Mouse (Mus musculus): ENCODE results near the gene Ptprd. TPM values are rescaled to one million over a fixed set of nuclear protein-coding genes. Genes with fewer than 3 reads are reported as not detected.

Ptprd gene
- polyA plus RNA-seq, 1 experiment from 2014 or later = 18.6 TPM

DNA sequence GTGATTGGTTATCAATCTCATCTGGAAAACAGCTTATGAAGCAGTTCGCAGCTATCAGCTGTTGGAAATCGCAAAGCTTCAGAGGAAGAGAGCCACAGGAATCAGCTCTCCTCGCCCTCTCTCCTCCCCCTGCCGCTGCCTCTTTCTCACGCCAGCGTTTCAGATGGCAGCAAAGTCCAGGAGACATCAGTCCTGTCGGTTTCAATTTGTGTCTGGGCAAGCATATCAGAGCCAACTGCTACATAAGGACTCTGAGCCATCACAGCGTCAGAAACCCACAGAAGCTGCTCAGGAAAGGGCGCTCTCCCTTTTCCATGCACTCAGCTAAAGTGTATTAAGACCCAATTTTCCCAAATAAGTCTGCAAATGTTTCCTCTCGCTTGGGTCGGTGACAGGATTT lies 1884.4 kb downstream of the Ptprd start:
- no peaks in the 10 kb centered on the region for H3K27me3 ChIP-seq (ENCODE audit: control insufficient read depth, insufficient read depth, low read length)
- H3K9me3 ChIP-seq (ENCODE audit: control insufficient read depth, low read length) = no peaks in the 10 kb centered on the region
- ATAC-seq (ENCODE audit: low FRiP score) (peak; percentile 75), DNase-seq (ENCODE audit: low spot score, missing footprints) (peak; percentile 93)
- H3K4me3 ChIP-seq (ENCODE audit: low read depth, low read length) = no peak overlapping the region
- peak overlapping the region; percentile 16 for H3K4me2 ChIP-seq
- no peak overlapping the region for H3K27ac ChIP-seq (ENCODE audit: low read depth, low read length)
- peaks cover 9% of the 10 kb centered on the region for H3K4me1 ChIP-seq (ENCODE audit: control insufficient read depth, insufficient read depth, low read length)
- no peaks in the 10 kb centered on the region for H3K36me3 ChIP-seq (ENCODE audit: control insufficient read depth, insufficient read depth, low read length)
- 15% methylated on average over 11 of the region's 11 CpGs for WGBS
- no peak overlapping the region for H3K9ac ChIP-seq (ENCODE audit: low read length)

DNA sequence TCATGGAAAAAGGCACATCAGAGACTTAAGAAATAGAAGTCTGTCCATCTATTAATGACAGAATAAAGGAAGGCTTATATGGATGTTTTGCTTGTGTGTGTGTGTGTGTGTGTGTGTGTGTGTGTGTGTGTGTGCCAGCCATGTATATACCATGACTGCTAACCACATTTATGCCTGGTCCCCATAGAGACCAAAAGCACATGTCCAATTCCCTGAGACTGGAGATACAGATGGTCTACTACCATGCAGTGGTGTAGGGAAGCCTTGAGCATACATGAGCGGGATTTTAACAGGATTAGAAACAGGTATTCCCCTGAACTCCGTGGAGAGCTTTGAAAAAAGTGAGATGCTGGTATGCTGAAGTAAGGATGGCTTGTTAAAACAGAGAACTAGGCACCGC lies 1886.1 kb downstream of the Ptprd start:
- H3K4me2 ChIP-seq = no peak overlapping the region
- peaks cover 9% of the 10 kb centered on the region for H3K4me1 ChIP-seq (ENCODE audit: control insufficient read depth, insufficient read depth, low read length)
- ATAC-seq (ENCODE audit: low FRiP score) = peak; percentile 31; the same call in 1 of the 2 replicates
- no peaks in the 10 kb centered on the region for H3K9me3 ChIP-seq (ENCODE audit: control insufficient read depth, low read length)
- no peaks in the 10 kb centered on the region for H3K27me3 ChIP-seq (ENCODE audit: control insufficient read depth, insufficient read depth, low read length)
- H3K36me3 ChIP-seq (ENCODE audit: control insufficient read depth, insufficient read depth, low read length) = no peaks in the 10 kb centered on the region
- no peak overlapping the region for H3K9ac ChIP-seq (ENCODE audit: low read length)
- 86% methylated on average over 3 of the region's 3 CpGs for WGBS
- H3K27ac ChIP-seq (ENCODE audit: low read depth, low read length) = no peak overlapping the region
- H3K4me3 ChIP-seq (ENCODE audit: low read depth, low read length) = no peak overlapping the region
- no peak for DNase-seq (ENCODE audit: low spot score, missing footprints)

DNA sequence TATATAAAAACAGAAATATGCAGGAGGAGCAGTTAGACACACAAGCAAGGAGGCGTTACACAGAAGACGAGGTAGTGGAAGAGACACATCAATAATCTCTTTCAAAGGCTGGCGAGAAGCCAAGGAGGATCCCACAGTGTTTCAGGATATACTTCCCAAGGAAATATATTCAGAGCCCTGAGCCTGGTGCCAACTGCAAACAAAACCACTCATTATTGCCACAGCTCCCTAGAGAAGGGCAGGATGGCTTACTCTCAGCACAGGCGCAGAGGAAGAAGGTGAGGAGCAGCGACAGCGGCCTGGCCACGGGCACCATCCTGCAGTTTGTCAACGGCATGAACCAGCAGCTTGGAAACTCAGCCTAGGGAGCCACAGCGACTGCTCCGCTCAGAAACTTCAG lies 1886.8 kb downstream of the Ptprd start:
- H3K36me3 ChIP-seq (ENCODE audit: control insufficient read depth, insufficient read depth, low read length) = no peaks in the 10 kb centered on the region
- no peak overlapping the region for H3K27ac ChIP-seq (ENCODE audit: low read depth, low read length)
- no peaks in the 10 kb centered on the region for H3K27me3 ChIP-seq (ENCODE audit: control insufficient read depth, insufficient read depth, low read length)
- ATAC-seq (ENCODE audit: low FRiP score) = no peak
- H3K9ac ChIP-seq (ENCODE audit: low read length) = no peak overlapping the region
- H3K4me1 ChIP-seq (ENCODE audit: control insufficient read depth, insufficient read depth, low read length) = peaks cover 9% of the 10 kb centered on the region
- H3K4me2 ChIP-seq = no peak overlapping the region
- WGBS = 77% methylated on average over 10 of the region's 10 CpGs
- DNase-seq (ENCODE audit: low spot score, missing footprints) = no peak
- H3K4me3 ChIP-seq (ENCODE audit: low read depth, low read length) = no peak overlapping the region
- no peaks in the 10 kb centered on the region for H3K9me3 ChIP-seq (ENCODE audit: control insufficient read depth, low read length)

DNA sequence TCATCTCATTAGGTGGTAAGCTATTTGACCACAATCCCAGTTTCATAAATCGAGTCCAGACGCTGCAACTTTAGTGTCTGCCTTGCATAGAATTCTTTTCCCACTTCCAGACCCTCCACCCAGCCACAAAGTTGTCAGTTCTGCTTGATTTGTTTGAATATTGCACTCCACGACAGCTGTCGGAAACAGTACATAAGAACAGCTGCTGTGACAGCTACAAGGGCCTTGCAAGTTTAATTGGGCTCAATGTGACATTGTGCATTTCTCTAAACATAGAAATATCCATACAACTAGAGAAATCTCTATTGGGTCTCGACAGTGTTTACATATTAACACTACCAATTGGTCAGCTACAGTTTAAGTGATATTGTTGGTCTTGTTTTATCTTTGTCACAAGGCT lies 1887.3 kb downstream of the Ptprd start:
- ATAC-seq (ENCODE audit: low FRiP score) = no peak
- 79% methylated on average over 5 of the region's 5 CpGs for WGBS
- no peaks in the 10 kb centered on the region for H3K9me3 ChIP-seq (ENCODE audit: control insufficient read depth, low read length)
- H3K4me1 ChIP-seq (ENCODE audit: control insufficient read depth, insufficient read depth, low read length) = peaks cover 9% of the 10 kb centered on the region
- H3K9ac ChIP-seq (ENCODE audit: low read length) = no peak overlapping the region
- H3K27me3 ChIP-seq (ENCODE audit: control insufficient read depth, insufficient read depth, low read length) = no peaks in the 10 kb centered on the region
- no peak overlapping the region for H3K4me2 ChIP-seq
- no peak for DNase-seq (ENCODE audit: low spot score, missing footprints)
- no peaks in the 10 kb centered on the region for H3K36me3 ChIP-seq (ENCODE audit: control insufficient read depth, insufficient read depth, low read length)
- no peak overlapping the region for H3K27ac ChIP-seq (ENCODE audit: low read depth, low read length)
- no peak overlapping the region for H3K4me3 ChIP-seq (ENCODE audit: low read depth, low read length)

DNA sequence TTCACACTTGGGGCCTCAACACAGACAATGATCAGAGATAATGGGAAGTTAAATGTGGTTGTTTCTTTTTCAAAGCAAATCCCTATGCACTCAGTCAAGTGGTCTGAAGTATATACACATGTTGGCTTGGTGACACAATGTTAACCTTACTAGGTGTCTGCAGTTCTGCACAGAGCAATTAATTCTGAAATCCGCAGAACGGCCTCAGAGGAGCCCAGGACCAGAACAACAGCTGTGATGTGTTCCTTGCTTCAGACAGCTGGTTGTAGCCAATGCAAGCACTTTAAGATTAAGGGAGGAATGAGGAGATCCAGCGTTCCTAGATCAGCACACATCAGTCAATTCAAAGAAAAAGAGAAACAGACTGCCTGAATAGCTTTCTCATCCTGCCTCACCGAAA lies 1891.9 kb downstream of the Ptprd start:
- H3K9me3 ChIP-seq (ENCODE audit: control insufficient read depth, low read length) = no peaks in the 10 kb centered on the region
- DNase-seq (ENCODE audit: low spot score, missing footprints) (no peak), ATAC-seq (ENCODE audit: low FRiP score) (no peak)
- no peak overlapping the region for H3K9ac ChIP-seq (ENCODE audit: low read length)
- WGBS = 83% methylated on average over 4 of the region's 4 CpGs
- no peaks in the 10 kb centered on the region for H3K36me3 ChIP-seq (ENCODE audit: control insufficient read depth, insufficient read depth, low read length)
- peaks cover 3% of the 10 kb centered on the region; the same call in 1 of the 2 replicates for H3K4me1 ChIP-seq (ENCODE audit: control insufficient read depth, insufficient read depth, low read length)
- H3K4me3 ChIP-seq (ENCODE audit: low read depth, low read length) = no peak overlapping the region
- H3K27me3 ChIP-seq (ENCODE audit: control insufficient read depth, insufficient read depth, low read length) = no peaks in the 10 kb centered on the region
- no peak overlapping the region for H3K27ac ChIP-seq (ENCODE audit: low read depth, low read length)
- H3K4me2 ChIP-seq = no peak overlapping the region

DNA sequence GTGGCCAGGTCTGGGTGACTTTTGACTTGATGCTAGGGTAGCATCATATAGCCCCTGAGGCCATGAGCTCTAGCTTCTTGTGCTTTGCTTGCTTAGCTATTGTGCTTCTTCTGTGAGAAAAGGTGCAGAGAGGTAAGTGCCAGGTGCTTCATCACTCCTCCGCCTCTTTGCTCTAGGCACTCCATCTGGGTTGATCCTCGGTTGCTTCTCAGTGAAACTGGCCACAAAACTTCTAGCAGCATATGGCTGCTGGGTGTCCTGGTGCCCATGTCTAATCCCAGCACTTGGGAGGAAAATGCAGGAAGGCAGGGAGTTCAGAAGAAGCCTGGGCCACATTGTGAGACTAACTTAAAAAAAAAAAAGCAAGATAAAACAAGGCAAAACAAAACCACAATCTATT lies 1895.8 kb downstream of the Ptprd start:
- no peaks in the 10 kb centered on the region for H3K4me1 ChIP-seq (ENCODE audit: control insufficient read depth, insufficient read depth, low read length)
- no peak overlapping the region for H3K4me3 ChIP-seq (ENCODE audit: low read depth, low read length)
- 95% methylated on average over 2 of the region's 2 CpGs for WGBS
- no peaks in the 10 kb centered on the region for H3K9me3 ChIP-seq (ENCODE audit: control insufficient read depth, low read length)
- no peak overlapping the region for H3K4me2 ChIP-seq
- no peak for ATAC-seq (ENCODE audit: low FRiP score)
- H3K36me3 ChIP-seq (ENCODE audit: control insufficient read depth, insufficient read depth, low read length) = no peaks in the 10 kb centered on the region
- H3K9ac ChIP-seq (ENCODE audit: low read length) = no peak overlapping the region
- no peak for DNase-seq (ENCODE audit: low spot score, missing footprints)
- no peak overlapping the region for H3K27ac ChIP-seq (ENCODE audit: low read depth, low read length)
- no peaks in the 10 kb centered on the region for H3K27me3 ChIP-seq (ENCODE audit: control insufficient read depth, insufficient read depth, low read length)

DNA sequence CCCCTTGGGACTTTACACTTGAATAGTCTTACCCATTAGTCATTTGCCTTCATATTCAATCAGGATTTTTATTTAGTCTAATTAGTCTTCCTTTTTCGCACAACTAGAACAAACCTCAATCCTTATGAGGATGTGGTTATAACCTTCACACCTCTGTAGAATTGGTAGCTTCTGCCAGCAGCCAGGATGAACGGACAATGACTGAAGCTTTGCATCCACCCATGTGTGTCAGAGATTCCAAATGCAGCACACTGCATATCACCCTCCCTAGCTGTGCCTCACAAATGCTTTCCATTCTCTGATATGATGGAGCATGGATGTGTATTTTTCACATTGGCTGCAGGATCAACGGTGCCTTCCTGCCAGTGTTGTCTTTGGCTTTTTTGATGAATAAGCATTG lies 1898.0 kb downstream of the Ptprd start:
- Histone ChIP-seq H3K4me3 (ENCODE audit: low read depth, low read length) (no peak overlapping the region), H3K36me3 (ENCODE audit: control insufficient read depth, insufficient read depth, low read length) (no peaks in the 10 kb centered on the region), H3K4me1 (ENCODE audit: control insufficient read depth, insufficient read depth, low read length) (no peaks in the 10 kb centered on the region), H3K9ac (ENCODE audit: low read length) (no peak overlapping the region), H3K27ac (ENCODE audit: low read depth, low read length) (no peak overlapping the region), H3K9me3 (ENCODE audit: control insufficient read depth, low read length) (no peaks in the 10 kb centered on the region), H3K4me2 (no peak overlapping the region), H3K27me3 (ENCODE audit: control insufficient read depth, insufficient read depth, low read length) (no peaks in the 10 kb centered on the region)
- 80% methylated on average over 3 of the region's 3 CpGs for WGBS
- DNase-seq (ENCODE audit: low spot score, missing footprints) = no peak
- ATAC-seq (ENCODE audit: low FRiP score) = no peak

DNA sequence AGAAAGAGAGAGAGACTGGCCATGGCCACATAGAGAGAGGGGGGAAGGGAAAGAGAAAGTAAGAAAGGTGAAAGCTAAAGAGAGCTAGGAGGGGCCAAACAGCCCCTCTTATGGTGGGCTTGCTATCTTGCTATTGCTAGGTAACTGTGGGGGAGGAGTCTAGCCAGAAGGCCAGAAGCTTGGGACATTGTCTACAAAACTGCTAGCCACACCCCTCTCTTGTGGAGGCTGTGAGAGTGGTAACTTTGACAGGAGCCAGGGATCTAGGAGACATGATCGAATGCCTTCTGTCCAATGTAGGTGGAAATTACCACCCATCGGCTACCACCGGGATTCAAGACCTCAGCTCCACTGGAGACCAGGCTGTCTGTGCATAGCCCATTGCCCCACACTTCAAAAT lies 1899.2 kb downstream of the Ptprd start:
- DNase-seq (ENCODE audit: low spot score, missing footprints) = no peak
- 92% methylated on average over 3 of the region's 3 CpGs for WGBS
- H3K27me3 ChIP-seq (ENCODE audit: control insufficient read depth, insufficient read depth, low read length) = no peaks in the 10 kb centered on the region
- no peak overlapping the region for H3K4me2 ChIP-seq
- H3K27ac ChIP-seq (ENCODE audit: low read depth, low read length) = no peak overlapping the region
- H3K36me3 ChIP-seq (ENCODE audit: control insufficient read depth, insufficient read depth, low read length) = no peaks in the 10 kb centered on the region
- H3K9me3 ChIP-seq (ENCODE audit: control insufficient read depth, low read length) = no peaks in the 10 kb centered on the region
- no peak for ATAC-seq (ENCODE audit: low FRiP score)
- no peak overlapping the region for H3K4me3 ChIP-seq (ENCODE audit: low read depth, low read length)
- no peaks in the 10 kb centered on the region for H3K4me1 ChIP-seq (ENCODE audit: control insufficient read depth, insufficient read depth, low read length)
- no peak overlapping the region for H3K9ac ChIP-seq (ENCODE audit: low read length)

DNA sequence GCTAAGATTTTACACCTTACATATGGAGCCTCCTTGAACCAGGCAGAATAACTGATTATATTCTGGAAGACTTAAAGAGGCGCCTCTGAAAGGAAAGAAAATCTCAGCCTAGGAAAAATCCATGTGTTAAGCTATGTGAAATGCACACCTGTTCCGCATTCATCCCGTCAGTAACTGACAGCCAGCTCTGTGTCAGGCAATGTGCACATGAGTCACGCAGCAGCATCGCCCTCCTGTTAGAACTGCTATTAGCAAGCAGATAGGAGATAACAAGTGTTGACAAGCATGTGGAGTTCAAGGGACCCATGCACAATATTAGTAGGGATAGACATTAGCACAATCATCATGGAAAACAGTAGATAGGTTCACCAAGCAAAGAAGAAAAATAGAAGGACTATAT lies 1905.8 kb downstream of the Ptprd start:
- WGBS = 91% methylated on average over 5 of the region's 5 CpGs
- Histone ChIP-seq H3K4me2 (no peak overlapping the region), H3K27ac (ENCODE audit: low read depth, low read length) (no peak overlapping the region), H3K36me3 (ENCODE audit: control insufficient read depth, insufficient read depth, low read length) (no peaks in the 10 kb centered on the region), H3K9me3 (ENCODE audit: control insufficient read depth, low read length) (no peaks in the 10 kb centered on the region), H3K9ac (ENCODE audit: low read length) (no peak overlapping the region), H3K4me1 (ENCODE audit: control insufficient read depth, insufficient read depth, low read length) (no peaks in the 10 kb centered on the region), H3K4me3 (ENCODE audit: low read depth, low read length) (no peak overlapping the region), H3K27me3 (ENCODE audit: control insufficient read depth, insufficient read depth, low read length) (no peaks in the 10 kb centered on the region)
- DNase-seq (ENCODE audit: low spot score, missing footprints) = no peak
- ATAC-seq (ENCODE audit: low FRiP score) = no peak

DNA sequence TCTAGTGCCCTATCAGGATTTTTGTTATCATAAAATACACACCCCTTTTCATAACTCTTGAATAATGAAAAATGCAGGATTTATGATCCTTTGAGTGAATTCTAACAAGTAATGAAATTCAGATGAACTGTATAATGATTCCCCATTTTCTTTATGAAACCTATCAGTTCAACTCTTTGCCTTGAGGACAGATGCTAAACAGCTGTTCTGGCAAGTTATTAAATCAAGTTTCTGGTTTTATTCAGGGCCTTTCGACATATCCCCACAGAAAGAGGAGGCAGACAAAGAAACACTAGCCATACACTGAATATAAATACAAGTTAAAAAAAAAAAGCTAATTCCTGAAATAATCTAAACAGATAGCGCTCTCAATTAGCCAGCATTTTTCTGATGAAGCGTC lies 1914.4 kb downstream of the Ptprd start:
- H3K27ac ChIP-seq (ENCODE audit: low read depth, low read length) = no peak overlapping the region
- no peaks in the 10 kb centered on the region for H3K4me1 ChIP-seq (ENCODE audit: control insufficient read depth, insufficient read depth, low read length)
- WGBS = 94% methylated on average over 3 of the region's 3 CpGs
- DNase-seq (ENCODE audit: low spot score, missing footprints) (no peak), ATAC-seq (ENCODE audit: low FRiP score) (no peak)
- H3K36me3 ChIP-seq (ENCODE audit: control insufficient read depth, insufficient read depth, low read length) = no peaks in the 10 kb centered on the region
- no peak overlapping the region for H3K4me2 ChIP-seq
- H3K9ac ChIP-seq (ENCODE audit: low read length) = no peak overlapping the region
- H3K9me3 ChIP-seq (ENCODE audit: control insufficient read depth, low read length) = no peaks in the 10 kb centered on the region
- H3K4me3 ChIP-seq (ENCODE audit: low read depth, low read length) = no peak overlapping the region
- no peaks in the 10 kb centered on the region for H3K27me3 ChIP-seq (ENCODE audit: control insufficient read depth, insufficient read depth, low read length)

All from midbrain, embryonic 11.5 days (tissue).